Mouse (Mus musculus) heart, postnatal 25 days (tissue): ENCODE results near the gene Fcamr. TPM values are rescaled to one million over a fixed set of nuclear protein-coding genes. Genes with fewer than 3 reads are reported as not detected.

ENCODE experiments used
- DNase-seq: peaks from one replicate; pipeline ENCODE4 v3.0.0; 2022; ENCODE audit warnings: low spot score
- intact Hi-C: fragments of 180-260 bp; cut with DNase I; formaldehyde crosslinking; loops from one replicate; pipeline ENCODE4 v1.15.1; 2025
- total RNA-seq, 2 experiments: library from RNA; stranded (reverse); gene quantifications; 2 replicates each; pipeline ENCODE4 v1.2.3; 2021

Fcamr gene
- total RNA-seq, 2 experiments from 2014 or later = 0.48 to 0.70 TPM

- intact Hi-C loops = no loop called here
- DNase-seq = no peak
These were observed 40.9 kb downstream of the Fcamr start for GRCm38 (mm10) chr1:130841621-130842020.

GRCm38 (mm10) chr1:130844516-130844915 lies 43.8 kb downstream of the Fcamr start:
- no peak for DNase-seq
- intact Hi-C loops = no loop called here

GRCm38 (mm10) chr1:130849530-130850214 lies 49.0 kb downstream of the Fcamr start:
- intact Hi-C loops = no loop called here
- no peak for DNase-seq

- intact Hi-C loops = no loop called here
- DNase-seq = no peak
These were observed 49.7 kb downstream of the Fcamr start for GRCm38 (mm10) chr1:130850405-130850804.

GRCm38 (mm10) chr1:130854819-130855218 lies 54.1 kb downstream of the Fcamr start:
- intact Hi-C loops = no loop called here
- DNase-seq = no peak

- DNase-seq = no peak
- intact Hi-C loops = no loop called here
These were observed 55.0 kb downstream of the Fcamr start for GRCm38 (mm10) chr1:130855723-130856122.

GRCm38 (mm10) chr1:130857456-130857855 lies 56.8 kb downstream of the Fcamr start:
- intact Hi-C loops = no loop called here
- DNase-seq = no peak

GRCm38 (mm10) chr1:130864238-130864637 lies 63.5 kb downstream of the Fcamr start:
- intact Hi-C loops = no loop called here
- DNase-seq = no peak

Other genes starting within 250 kb of the Fcamr start
- not detected for gene Zp3r, start 171.3 kb upstream of the Fcamr start, total RNA-seq
- gene C4bp, start 139.3 kb upstream of the Fcamr start, total RNA-seq = not detected
- gene Gm29427, start 85.1 kb upstream of the Fcamr start, total RNA-seq = under 1 TPM in 1 of 2 experiments, not detected in 1; 0.23 TPM
- 1 to 10 TPM; 4.6 to 5.8 TPM for gene Yod1, start 83.6 kb upstream of the Fcamr start, total RNA-seq
- gene Pfkfb2, start 71.6 kb upstream of the Fcamr start, total RNA-seq = 10 to 100 TPM; 64.4 to 69.2 TPM
- under 1 TPM; 0.31 to 0.64 TPM for gene AA986860, start 68.9 kb upstream of the Fcamr start, total RNA-seq
- not detected for gene Pigr, start 25.8 kb downstream of the Fcamr start, total RNA-seq
- gene Fcmr, start 64.8 kb downstream of the Fcamr start, total RNA-seq = 1 to 10 TPM; 1.2 to 2.4 TPM
- not detected for gene Il24, start 86.6 kb downstream of the Fcamr start, total RNA-seq
- not detected for gene Il20, start 110.5 kb downstream of the Fcamr start, total RNA-seq
- gene Il19, start 139.2 kb downstream of the Fcamr start, total RNA-seq = not detected
- gene Il10, start 218.9 kb downstream of the Fcamr start, total RNA-seq = not detected